Mouse (Mus musculus): Measurements from ENCODE around the gene Gabrb2.

Gene Gabrb2

GRCm38 (mm10) chr11:42532577-42532976, 113.0 kb downstream of the Gabrb2 start:
- no peak for DNase-seq (ENCODE audit: low spot score)

- DNase-seq (ENCODE audit: low spot score) = no peak
Measured at GRCm38 (mm10) chr11:42535286-42535685, 115.7 kb downstream of the Gabrb2 start.

- no peak for DNase-seq (ENCODE audit: low spot score)
Measured at GRCm38 (mm10) chr11:42535861-42536260, 116.3 kb downstream of the Gabrb2 start.

- DNase-seq (ENCODE audit: low spot score) = no peak
Measured at GRCm38 (mm10) chr11:42542861-42543260, 123.3 kb downstream of the Gabrb2 start.

- no peak for DNase-seq (ENCODE audit: low spot score)
Measured at GRCm38 (mm10) chr11:42566023-42566422, 146.5 kb downstream of the Gabrb2 start.

- DNase-seq (ENCODE audit: low spot score) = no peak
Measured at GRCm38 (mm10) chr11:42571467-42571866, 151.9 kb downstream of the Gabrb2 start.

- DNase-seq (ENCODE audit: low spot score) = no peak
Measured at GRCm38 (mm10) chr11:42575146-42575873, 155.8 kb downstream of the Gabrb2 start.

GRCm38 (mm10) chr11:42579804-42580203, 160.2 kb downstream of the Gabrb2 start:
- DNase-seq (ENCODE audit: low spot score) = no peak

- DNase-seq (ENCODE audit: low spot score) = no peak
Measured at GRCm38 (mm10) chr11:42581123-42581522, 161.6 kb downstream of the Gabrb2 start.

- DNase-seq (ENCODE audit: low spot score) = no peak
Measured at GRCm38 (mm10) chr11:42581753-42582152, 162.2 kb downstream of the Gabrb2 start.

GRCm38 (mm10) chr11:42592418-42592817, 172.9 kb downstream of the Gabrb2 start:
- DNase-seq (ENCODE audit: low spot score) = no peak

GRCm38 (mm10) chr11:42606225-42606624, 186.7 kb downstream of the Gabrb2 start:
- peak; percentile 5 for DNase-seq (ENCODE audit: low spot score)

GRCm38 (mm10) chr11:42609128-42609763, 189.7 kb downstream of the Gabrb2 start:
- DNase-seq (ENCODE audit: low spot score) = no peak

GRCm38 (mm10) chr11:42618195-42618594, 198.6 kb downstream of the Gabrb2 start:
- DNase-seq (ENCODE audit: low spot score) = no peak

- no peak for DNase-seq (ENCODE audit: low spot score)
Measured at GRCm38 (mm10) chr11:42621109-42621508, 201.6 kb downstream of the Gabrb2 start.

- no peak for DNase-seq (ENCODE audit: low spot score)
Measured at GRCm38 (mm10) chr11:42650111-42650510, 230.6 kb downstream of the Gabrb2 start.

GRCm38 (mm10) chr11:42651572-42651971, 232.0 kb downstream of the Gabrb2 start:
- no peak for DNase-seq (ENCODE audit: low spot score)

- DNase-seq (ENCODE audit: low spot score) = no peak
Measured at GRCm38 (mm10) chr11:42654189-42654588, 234.6 kb downstream of the Gabrb2 start.

GRCm38 (mm10) chr11:42668657-42669056, 249.1 kb downstream of the Gabrb2 start:
- no peak for DNase-seq (ENCODE audit: low spot score)
